Mouse (Mus musculus) G1E (cell line): ENCODE data around the gene Tbc1d2.

Source experiments
- CTCF ChIP-seq: IDR thresholded peaks from 2 replicates; pipeline ENCODE4 v1.5.1; 2012; ENCODE audit warnings: low read depth, low read length, inconsistent platforms, mixed read lengths
- GATA1 ChIP-seq: IDR thresholded peaks from 2 replicates; pipeline ENCODE4 v1.6.1; 2012; ENCODE audit warnings: borderline replicate concordance, low read length, inconsistent platforms, mixed read lengths
- GATA2 ChIP-seq: IDR thresholded peaks from 2 replicates; pipeline ENCODE4 v1.6.1; 2012; ENCODE audit warnings: low read depth, low read length, inconsistent platforms, borderline replicate concordance
- POLR2AphosphoS5 ChIP-seq: IDR thresholded peaks from 2 replicates; pipeline ENCODE4 v1.6.1; 2012; ENCODE audit warnings: low read depth, low read length, inconsistent platforms; ENCODE audit not compliant: insufficient replicate concordance
- TAL1 ChIP-seq: conservative IDR thresholded peaks from 2 replicates; pipeline ENCODE4 v1.6.1; 2012; ENCODE audit warnings: low read depth, low read length, inconsistent platforms, mixed read lengths

DNA sequence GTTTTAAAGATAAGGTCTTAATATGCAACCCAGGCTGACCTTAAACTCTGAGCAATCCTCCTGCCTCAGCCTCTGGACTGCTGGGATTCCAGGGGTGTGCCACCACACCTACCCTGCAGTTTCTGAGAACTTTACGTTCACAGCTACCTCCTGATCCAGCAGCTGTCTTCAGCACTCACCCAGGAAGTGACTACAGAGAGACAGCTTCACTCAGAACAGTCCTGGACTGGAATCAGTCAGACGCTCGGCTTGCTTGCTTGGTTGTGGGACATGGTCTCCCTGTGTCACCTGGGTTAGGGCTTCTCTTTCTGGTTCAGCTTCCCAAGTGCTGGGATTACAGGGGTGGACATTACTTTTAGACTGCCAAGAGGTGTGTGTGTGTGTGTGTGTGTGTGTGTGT lies 93.1 kb downstream of the Tbc1d2 start:
- TF ChIP-seq CTCF (no peak), GATA1 (no peak), TAL1 (no peak), POLR2AphosphoS5 (no peak), GATA2 (no peak)
